Mouse (Mus musculus): ENCODE measurements at regions not wholly inside any gene's neighbourhood (a gene's known extent, or its start where the extent isn't known, plus 50 kb on each side); places are given as distances from the start of the nearest gene placed in this dataset.

DNA sequence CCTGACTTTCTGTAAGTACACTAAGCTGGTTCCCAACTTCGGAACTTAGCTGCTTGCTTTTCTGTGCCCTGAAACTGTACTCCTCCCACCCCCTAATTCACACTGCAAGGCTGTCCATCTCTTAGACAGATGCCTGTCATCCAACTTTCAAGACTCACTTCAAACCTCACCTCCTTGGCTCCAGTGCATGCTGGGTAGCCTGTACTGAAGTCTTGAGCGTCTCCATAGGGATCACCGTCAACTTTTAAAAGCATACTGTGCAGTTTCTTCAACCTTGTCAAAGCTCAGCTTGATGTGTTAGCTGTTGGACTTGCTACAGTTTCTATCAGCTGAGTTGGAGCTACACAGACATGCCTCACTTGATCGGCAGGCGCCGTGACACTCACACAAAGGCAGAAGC lies 126.5 kb upstream of the Tut7 start:
- TF ChIP-seq CTCF (IDR thresholded peaks at IDR 0.05; ENCODE audit: extremely low read depth, insufficient read depth, low read length) (no peak), POLR2A (IDR thresholded peaks at IDR 0.05; ENCODE audit: extremely low read depth, insufficient read depth, low read length) (no peak)

Measured in cortical plate, adult 2 months (tissue).